Mouse (Mus musculus) midbrain, embryonic 13.5 days (tissue): ENCODE measurements around the gene LTO1. TPM values are rescaled to one million over a fixed set of nuclear protein-coding genes. Genes with fewer than 3 reads are reported as not detected.

Source experiments
- ATAC-seq: fragments of 200-750 bp; cut with Nextera tagmentation; 2 replicates; pipeline ENCODE4 v1.8.0; 2017; ENCODE audit warnings: mild to moderate bottlenecking, moderate TSS enrichment, moderate library complexity
- H3K27ac ChIP-seq: fragments of 300-500 bp; sonication (generic); 2 replicates; pipeline ENCODE4 v1.5.1; 2015; ENCODE audit warnings: inconsistent platforms, mild to moderate bottlenecking, moderate library complexity
- H3K27me3 ChIP-seq: fragments of 300-500 bp; sonication (generic); 2 replicates; pipeline ENCODE4 v1.6.1; 2015; ENCODE audit warnings: mild to moderate bottlenecking, inconsistent platforms
- H3K36me3 ChIP-seq: fragments of 300-500 bp; sonication (generic); 2 replicates; pipeline ENCODE4 v1.6.1; 2015; ENCODE audit warnings: mild to moderate bottlenecking, inconsistent platforms
- H3K4me1 ChIP-seq: fragments of 300-500 bp; sonication (generic); replicated peaks from 2 replicates; pipeline ENCODE4 v1.6.1; 2015; ENCODE audit warnings: inconsistent platforms
- H3K4me2 ChIP-seq: fragments of 300-500 bp; sonication (generic); replicated peaks from 2 replicates; pipeline ENCODE4 v1.6.1; 2015; ENCODE audit warnings: moderate library complexity, mild to moderate bottlenecking, inconsistent platforms
- H3K4me3 ChIP-seq: fragments of 300-500 bp; sonication (generic); replicated peaks from 2 replicates; pipeline ENCODE4 v1.5.1; 2015; ENCODE audit warnings: mild to moderate bottlenecking, inconsistent platforms
- H3K9ac ChIP-seq: fragments of 300-500 bp; sonication (generic); replicated peaks from 2 replicates; pipeline ENCODE4 v1.6.1; 2015; ENCODE audit warnings: mild to moderate bottlenecking, inconsistent platforms
- H3K9me3 ChIP-seq: fragments of 300-500 bp; sonication (generic); 2 replicates; pipeline ENCODE4 v1.6.1; 2016; ENCODE audit warnings: mild to moderate bottlenecking, inconsistent platforms
- WGBS: fragments of 180-500 bp; shearing (Covaris S2); methylation state at CpG from one replicate; pipeline ENCODE4 v1.1.7; 2015; 5-methylcytosine and 5-hydroxymethylcytosine counted together
- polyA plus RNA-seq: library from polyadenylated mRNA; unstranded; fragments of >200 nt; fragmentation: Nextera tagmentation; extraction: Ambion mirVana; gene quantifications from 2 replicates; pipeline ENCODE4 v1.2.1, GENCODE M21; 2015

LTO1 gene
- polyA plus RNA-seq, 1 experiment from 2014 or later, result 36.4 TPM

DNA sequence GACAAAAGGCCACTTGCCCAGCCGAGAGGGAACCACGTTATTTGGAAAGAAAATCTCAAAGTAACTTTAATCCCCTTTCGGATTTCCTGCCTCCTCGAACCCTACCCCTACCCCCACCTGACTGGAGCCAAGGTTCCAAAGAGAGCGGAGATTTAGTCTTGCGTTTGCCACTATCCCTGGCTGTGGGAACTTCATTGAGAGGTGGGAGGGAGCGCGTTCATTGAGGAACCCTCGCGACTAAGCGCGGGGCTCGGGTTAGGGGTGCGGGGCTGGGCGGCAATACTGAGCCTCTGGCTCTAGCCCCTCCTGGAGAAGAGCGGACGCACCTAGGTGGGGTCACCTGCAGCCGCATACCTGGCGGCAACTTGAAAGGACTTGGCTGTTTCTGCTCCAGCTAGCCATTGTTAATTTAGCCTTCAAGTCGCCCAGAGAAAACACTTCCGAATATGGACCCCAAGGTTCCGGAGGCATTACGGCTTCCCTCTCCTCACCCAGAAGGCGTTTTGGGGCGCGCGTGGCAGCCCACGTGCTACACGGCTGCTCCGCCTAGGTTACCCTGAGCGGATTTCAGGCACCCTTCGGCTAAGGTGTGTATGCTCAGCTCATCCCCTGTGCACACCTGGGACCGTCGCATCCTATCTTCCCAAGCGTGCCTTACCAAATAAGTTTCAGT lies 27.3 kb downstream of the LTO1 start:
- whole genome bisulfite sequencing, result under 1% methylated on average over 35 of the region's 35 CpGs
- Histone ChIP-seq H3K36me3 (no peaks in the 10 kb centered on the region), H3K27ac (peak overlapping the region; percentile 89), H3K4me3 (peak overlapping the region; percentile 45), H3K4me2 (peak overlapping the region; percentile 76), H3K27me3 (peaks cover 53% of the 10 kb centered on the region), H3K9me3 (no peaks in the 10 kb centered on the region), H3K9ac (0 out of 2 replicates have a peak overlapping the region, but pooled peaks have one; percentile 24), H3K4me1 (peaks cover 62% of the 10 kb centered on the region)
- 0 out of 2 replicates have a peak, but pooled peaks have one; percentile 4 for ATAC-seq

DNA sequence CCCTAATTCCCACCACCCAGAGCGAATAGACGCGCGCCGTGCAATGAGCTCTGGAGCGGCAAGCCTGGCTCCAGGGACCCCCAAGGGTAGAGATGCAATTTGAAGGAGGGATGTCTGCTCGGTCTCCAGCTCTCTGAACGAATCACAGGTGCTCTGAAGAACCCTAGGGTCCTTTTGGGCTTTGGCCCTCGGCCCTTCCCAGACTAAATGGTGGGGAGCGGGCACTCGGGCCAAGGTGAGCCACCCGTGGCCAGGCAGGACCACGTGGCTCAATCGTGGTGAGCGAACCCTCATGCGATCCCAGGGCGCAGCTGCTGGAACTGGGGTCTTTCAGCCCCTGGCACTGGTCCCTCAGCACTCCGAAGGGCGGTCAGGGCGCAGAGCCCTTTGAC lies 27.8 kb downstream of the LTO1 start:
- Histone ChIP-seq H3K27ac (0 out of 2 replicates have a peak overlapping the region, but pooled peaks have one; percentile 89), H3K4me2 (peak overlapping the region; percentile 76), H3K27me3 (peaks cover 53% of the 10 kb centered on the region), H3K4me1 (peaks cover 59% of the 10 kb centered on the region), H3K4me3 (peak overlapping the region; percentile 45), H3K9me3 (no peaks in the 10 kb centered on the region), H3K9ac (peak overlapping the region; percentile 24; the same call in 1 of the 2 replicates), H3K36me3 (no peaks in the 10 kb centered on the region)
- WGBS, result under 1% methylated on average over 20 of the region's 20 CpGs
- no peak for ATAC-seq

GRCm38 (mm10) chr7:144943254-144943653 lies 28.4 kb downstream of the LTO1 start:
- Histone ChIP-seq H3K4me3 (peak overlapping the region; percentile 45), H3K27ac (no peak overlapping the region), H3K4me1 (peaks cover 54% of the 10 kb centered on the region), H3K27me3 (peaks cover 53% of the 10 kb centered on the region), H3K36me3 (no peaks in the 10 kb centered on the region), H3K9me3 (no peaks in the 10 kb centered on the region), H3K4me2 (peak overlapping the region; percentile 76), H3K9ac (peak overlapping the region; percentile 24)
- WGBS, result under 1% methylated on average over 45 of the region's 45 CpGs
- peak; percentile 12; the same call in 1 of the 2 replicates for ATAC-seq

- WGBS, result 67% methylated on average over 12 of the region's 12 CpGs
- Histone ChIP-seq H3K9ac (no peak overlapping the region), H3K36me3 (no peaks in the 10 kb centered on the region), H3K27ac (no peak overlapping the region), H3K27me3 (no peaks in the 10 kb centered on the region), H3K9me3 (no peaks in the 10 kb centered on the region), H3K4me1 (no peaks in the 10 kb centered on the region), H3K4me3 (no peak overlapping the region), H3K4me2 (no peak overlapping the region)
- no peak for ATAC-seq
Measured at GRCm38 (mm10) chr7:144958509-144959395, 43.9 kb downstream of the LTO1 start.

- Histone ChIP-seq H3K27me3 (no peaks in the 10 kb centered on the region), H3K27ac (no peak overlapping the region), H3K36me3 (no peaks in the 10 kb centered on the region), H3K4me3 (no peak overlapping the region), H3K4me1 (no peaks in the 10 kb centered on the region), H3K9ac (no peak overlapping the region), H3K9me3 (no peaks in the 10 kb centered on the region), H3K4me2 (no peak overlapping the region)
- 94% methylated on average over 1 of the region's 1 CpGs for WGBS
- ATAC-seq, result no peak
Measured at GRCm38 (mm10) chr7:144963911-144964310, 49.0 kb downstream of the LTO1 start.

DNA sequence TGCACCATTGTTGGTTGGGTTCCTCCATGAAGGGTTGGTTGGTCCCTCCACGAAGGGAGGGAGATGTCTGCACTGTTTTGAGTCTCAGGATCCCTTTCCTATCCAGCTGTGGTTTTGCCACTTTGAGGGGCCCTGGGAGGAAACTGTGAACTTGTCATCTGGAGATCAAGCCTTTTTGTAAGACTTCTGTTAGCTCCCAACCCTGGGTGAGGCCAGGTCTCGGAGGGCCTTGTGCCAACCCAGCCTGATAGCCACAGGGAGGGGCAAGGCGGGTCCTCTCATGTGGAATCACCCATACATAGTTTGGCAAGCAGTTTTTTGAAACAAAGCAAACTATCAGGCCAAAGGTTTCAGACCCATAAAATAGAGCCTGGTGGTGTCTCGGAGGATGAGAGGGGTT lies 49.4 kb downstream of the LTO1 start:
- H3K4me1 ChIP-seq, result no peaks in the 10 kb centered on the region
- H3K27ac ChIP-seq, result no peak overlapping the region
- ATAC-seq, result no peak
- H3K9ac ChIP-seq, result no peak overlapping the region
- H3K36me3 ChIP-seq, result no peaks in the 10 kb centered on the region
- no peak overlapping the region for H3K4me3 ChIP-seq
- H3K4me2 ChIP-seq, result no peak overlapping the region
- WGBS, result 86% methylated on average over 4 of the region's 4 CpGs
- no peaks in the 10 kb centered on the region for H3K9me3 ChIP-seq
- H3K27me3 ChIP-seq, result no peaks in the 10 kb centered on the region

GRCm38 (mm10) chr7:144965893-144966292 lies 51.0 kb downstream of the LTO1 start:
- H3K4me3 ChIP-seq, result no peak overlapping the region
- WGBS, result 78% methylated on average over 5 of the region's 5 CpGs
- H3K4me1 ChIP-seq, result no peaks in the 10 kb centered on the region
- H3K36me3 ChIP-seq, result no peaks in the 10 kb centered on the region
- ATAC-seq, result no peak
- no peaks in the 10 kb centered on the region for H3K9me3 ChIP-seq
- no peak overlapping the region for H3K4me2 ChIP-seq
- 0 out of 2 replicates have a peak, but pooled peaks cover 1% of the 10 kb centered on the region for H3K27me3 ChIP-seq
- no peak overlapping the region for H3K27ac ChIP-seq
- H3K9ac ChIP-seq, result no peak overlapping the region

DNA sequence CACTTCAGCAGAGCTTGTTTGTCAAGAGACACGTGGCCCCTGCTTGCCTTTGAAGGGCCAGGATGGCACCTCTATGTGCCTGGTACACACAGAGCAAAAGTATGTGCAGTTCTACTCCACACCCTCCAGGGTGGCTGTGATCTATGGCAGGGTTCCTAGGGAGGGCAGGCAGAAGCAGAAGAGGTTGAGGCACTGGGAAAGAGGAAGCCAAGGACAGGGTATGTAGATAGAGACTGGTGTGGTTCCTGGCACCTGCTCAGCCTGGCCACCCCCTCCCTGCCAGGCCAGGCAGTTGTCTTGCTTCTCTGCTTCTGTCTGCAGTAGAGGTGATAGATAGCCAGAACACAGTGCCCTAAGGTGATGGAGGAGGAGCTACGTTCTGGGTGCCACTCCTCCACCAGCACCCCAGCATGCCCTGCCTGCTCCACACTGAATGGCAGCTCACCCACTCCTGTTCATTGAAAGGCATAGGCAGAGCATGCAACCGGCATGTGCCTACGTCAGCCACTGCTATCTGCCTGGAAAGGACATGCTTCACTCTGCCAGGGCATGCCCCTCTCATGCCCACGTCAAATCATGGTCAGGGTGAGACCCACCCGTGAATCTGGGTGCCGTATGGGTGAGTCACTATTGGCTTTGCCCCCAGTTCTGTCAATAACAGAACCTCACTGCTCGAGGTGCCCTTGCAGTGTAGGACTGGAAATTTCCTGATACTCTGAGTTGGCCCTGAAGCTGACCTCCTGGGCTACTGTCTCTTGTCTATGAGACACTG lies 56.3 kb downstream of the LTO1 start:
- H3K4me3 ChIP-seq, result no peak overlapping the region
- no peak overlapping the region for H3K9ac ChIP-seq
- H3K36me3 ChIP-seq, result no peaks in the 10 kb centered on the region
- 74% methylated on average over 8 of the region's 8 CpGs for WGBS
- ATAC-seq, result no peak
- no peaks in the 10 kb centered on the region for H3K4me1 ChIP-seq
- 0 out of 2 replicates have a peak, but pooled peaks cover 6% of the 10 kb centered on the region for H3K27me3 ChIP-seq
- no peaks in the 10 kb centered on the region for H3K9me3 ChIP-seq
- no peak overlapping the region for H3K27ac ChIP-seq
- H3K4me2 ChIP-seq, result no peak overlapping the region

- Histone ChIP-seq H3K4me2 (no peak overlapping the region), H3K27ac (no peak overlapping the region), H3K9ac (no peak overlapping the region), H3K27me3 (0 out of 2 replicates have a peak, but pooled peaks cover 6% of the 10 kb centered on the region), H3K4me1 (no peaks in the 10 kb centered on the region), H3K36me3 (no peaks in the 10 kb centered on the region), H3K4me3 (no peak overlapping the region), H3K9me3 (no peaks in the 10 kb centered on the region)
- no peak for ATAC-seq
- WGBS, result 6% methylated on average over 2 of the region's 2 CpGs
Measured at GRCm38 (mm10) chr7:144971769-144972168, 56.9 kb downstream of the LTO1 start.

DNA sequence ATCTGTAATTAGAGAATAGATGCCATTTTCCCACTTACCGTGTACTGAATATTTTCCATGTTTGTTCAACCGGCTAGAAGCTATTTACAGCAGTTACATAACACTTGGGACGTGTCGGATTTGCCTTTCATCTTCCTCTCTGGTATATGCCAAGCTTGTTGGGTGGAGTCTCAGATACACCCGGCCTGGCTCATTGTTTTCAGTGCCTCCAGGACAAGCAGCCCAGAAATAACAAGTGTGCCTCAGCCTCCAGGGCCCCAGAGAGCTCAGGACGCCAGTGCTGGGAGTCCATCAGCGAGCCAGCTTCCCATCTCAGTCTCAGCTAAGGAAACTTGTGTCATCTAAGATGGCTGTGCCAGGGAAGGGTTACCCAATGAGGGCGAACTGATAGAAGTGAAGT lies 58.6 kb downstream of the LTO1 start:
- 81% methylated on average over 8 of the region's 8 CpGs for WGBS
- H3K27ac ChIP-seq, result no peak overlapping the region
- H3K36me3 ChIP-seq, result no peaks in the 10 kb centered on the region
- no peak overlapping the region for H3K4me2 ChIP-seq
- no peak for ATAC-seq
- H3K4me3 ChIP-seq, result no peak overlapping the region
- no peak overlapping the region for H3K9ac ChIP-seq
- H3K4me1 ChIP-seq, result no peaks in the 10 kb centered on the region
- 0 out of 2 replicates have a peak, but pooled peaks cover 6% of the 10 kb centered on the region for H3K27me3 ChIP-seq
- H3K9me3 ChIP-seq, result no peaks in the 10 kb centered on the region

- Histone ChIP-seq H3K9me3 (no peaks in the 10 kb centered on the region), H3K4me3 (no peak overlapping the region), H3K4me1 (no peaks in the 10 kb centered on the region), H3K27ac (no peak overlapping the region), H3K9ac (no peak overlapping the region), H3K27me3 (no peaks in the 10 kb centered on the region), H3K36me3 (no peaks in the 10 kb centered on the region), H3K4me2 (no peak overlapping the region)
- WGBS, result 81% methylated on average over 2 of the region's 2 CpGs
- ATAC-seq, result no peak
Measured at GRCm38 (mm10) chr7:144977121-144977520, 62.2 kb downstream of the LTO1 start.
